Mouse (Mus musculus) thymus, adult 2 months (tissue): Measurements from ENCODE around the gene Fgf2.

ENCODE experiments used
- CTCF ChIP-seq: fragments of 200-500 bp; IDR thresholded peaks from 2 replicates; pipeline ENCODE4 v1.5.1; 2012; ENCODE audit warnings: mild to moderate bottlenecking, control low read depth, low read length, moderate library complexity, borderline replicate concordance; ENCODE audit not compliant: control insufficient read depth, poor library complexity, insufficient read depth; ENCODE audit errors: extremely low read depth
- POLR2A ChIP-seq: fragments of 200-500 bp; IDR thresholded peaks from 2 replicates; pipeline ENCODE4 v1.6.1; 2012; ENCODE audit warnings: mild to moderate bottlenecking, low read length, control low read depth, moderate library complexity; ENCODE audit not compliant: control insufficient read depth, poor library complexity, insufficient read depth; ENCODE audit errors: extremely low read depth

DNA sequence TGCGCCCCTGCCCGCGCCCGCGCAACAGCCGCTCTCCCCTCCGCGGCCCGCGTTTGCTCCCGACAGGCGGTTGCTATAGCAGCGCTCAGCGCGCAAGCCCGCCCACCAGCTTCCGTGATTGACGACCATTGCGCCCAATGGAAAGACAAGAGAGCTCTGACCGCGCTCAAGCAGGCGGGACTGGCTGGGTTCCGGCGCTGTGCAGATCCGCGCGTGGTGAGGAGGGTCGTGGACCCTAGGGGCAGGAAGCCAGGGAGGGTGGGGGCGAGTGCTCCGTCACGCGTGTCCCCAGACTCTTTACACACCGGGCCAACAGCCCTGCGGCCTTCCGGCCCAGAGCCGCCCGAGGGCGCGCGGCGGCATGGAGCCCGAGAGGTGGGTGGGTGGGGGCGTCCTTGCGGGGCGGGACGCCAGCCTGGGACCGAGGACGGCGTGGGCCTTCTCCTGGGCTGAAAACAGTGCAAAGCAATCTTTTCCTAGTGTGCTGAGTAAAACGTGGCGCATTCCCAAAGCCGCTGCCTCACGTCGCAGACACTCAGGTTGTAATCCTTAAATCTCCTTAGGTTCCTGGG, 35.7 kb upstream of the Fgf2 start, which contains the start of the genes Bbs12 and Cetn4:
- 0 out of 2 replicates have a peak, but pooled peaks have one; percentile 25 for TF ChIP-seq CTCF
- 0 out of 2 replicates have a peak, but pooled peaks have one; percentile 41 for TF ChIP-seq POLR2A
